Mouse (Mus musculus) midbrain, embryonic 11.5 days (tissue): Measurements from ENCODE around the gene Cwc25. TPM values are rescaled to one million over a fixed set of nuclear protein-coding genes. Genes with fewer than 3 reads are reported as not detected.
"Not testable (repeated sequence)": the region's sequence is repeated elsewhere in the genome, so short reads cannot be mapped to it uniquely, and the experiment has no call there.

Experiments used
- ATAC-seq: fragments of 200-750 bp; cut with Nextera tagmentation; 2 replicates; pipeline ENCODE4 v1.8.0; 2017; ENCODE audit warnings: moderate TSS enrichment, moderate library complexity; ENCODE audit not compliant: low FRiP score
- DNase-seq: peaks from one replicate; pipeline ENCODE4 v3.0.0; 2015; ENCODE audit warnings: low spot score; ENCODE audit errors: missing footprints
- H3K27ac ChIP-seq: fragments of 300-500 bp; sonication (generic); 2 replicates; pipeline ENCODE4 v1.5.1; 2014; ENCODE audit warnings: low read depth, low read length
- H3K27me3 ChIP-seq: fragments of 300-500 bp; sonication (generic); 2 replicates; pipeline ENCODE4 v1.6.1; 2014; ENCODE audit warnings: mild to moderate bottlenecking, low read length, moderate library complexity, mixed read lengths; ENCODE audit not compliant: control insufficient read depth, insufficient read depth
- H3K36me3 ChIP-seq: fragments of 300-500 bp; sonication (generic); 2 replicates; pipeline ENCODE4 v1.6.1; 2014; ENCODE audit warnings: mild to moderate bottlenecking, low read length, moderate library complexity, mixed read lengths; ENCODE audit not compliant: control insufficient read depth, insufficient read depth
- H3K4me1 ChIP-seq: fragments of 300-500 bp; sonication (generic); 2 replicates; pipeline ENCODE4 v1.6.1; 2014; ENCODE audit warnings: low read length; ENCODE audit not compliant: control insufficient read depth, insufficient read depth
- H3K4me2 ChIP-seq: fragments of 300-500 bp; sonication (generic); 2 replicates; pipeline ENCODE4 v1.6.1; 2014; ENCODE audit warnings: mild to moderate bottlenecking, moderate library complexity
- H3K4me3 ChIP-seq: fragments of 300-500 bp; sonication (generic); 2 replicates; pipeline ENCODE4 v1.5.1; 2014; ENCODE audit warnings: low read depth, low read length
- H3K9ac ChIP-seq: fragments of 300-500 bp; sonication (generic); 2 replicates; pipeline ENCODE4 v1.6.1; 2014; ENCODE audit warnings: low read length
- H3K9me3 ChIP-seq: fragments of 300-500 bp; sonication (generic); 2 replicates; pipeline ENCODE4 v1.6.1; 2016; ENCODE audit warnings: low read length; ENCODE audit not compliant: control insufficient read depth
- WGBS: fragments of 180-500 bp; shearing (Covaris S2); extraction: QIAGEN DNeasy Blood & Tissue Kit; methylation state at CpG from one replicate; pipeline ENCODE4 v1.1.7; 2014; 5-methylcytosine and 5-hydroxymethylcytosine counted together
- polyA plus RNA-seq: library from polyadenylated mRNA; unstranded; fragments of >200 nt; fragmentation: Nextera tagmentation; extraction: Ambion mirVana; gene quantifications from 2 replicates; pipeline ENCODE4 v1.2.1, GENCODE M21; 2014

Gene Cwc25
- polyA plus RNA-seq, 1 experiment from 2014 or later: 12.6 TPM

- 92% methylated on average over 14 of the region's 14 CpGs for WGBS
- Histone ChIP-seq H3K27me3 (no peaks in the 10 kb centered on the region), H3K27ac (no peak overlapping the region), H3K36me3 (peaks cover 18% of the 10 kb centered on the region), H3K4me1 (no peaks in the 10 kb centered on the region), H3K9me3 (no peaks in the 10 kb centered on the region), H3K4me3 (no peak overlapping the region), H3K9ac (no peak overlapping the region), H3K4me2 (no peak overlapping the region)
- ATAC-seq (no peak), DNase-seq (no peak)
These were observed 51.3 kb downstream of the Cwc25 start for GRCm38 (mm10) chr11:97714784-97715760.

GRCm38 (mm10) chr11:97714356-97714755 is 52.0 kb downstream of the Cwc25 start:
- Histone ChIP-seq H3K9me3 (no peaks in the 10 kb centered on the region), H3K4me1 (no peaks in the 10 kb centered on the region), H3K27me3 (no peaks in the 10 kb centered on the region), H3K4me2 (no peak overlapping the region), H3K36me3 (peaks cover 11% of the 10 kb centered on the region; the same call in 1 of the 2 replicates), H3K27ac (no peak overlapping the region), H3K9ac (no peak overlapping the region), H3K4me3 (no peak overlapping the region)
- no peak for ATAC-seq
- no peak for DNase-seq
- 92% methylated on average over 3 of the region's 3 CpGs for WGBS

GRCm38 (mm10) chr11:97713896-97714295 is 52.5 kb downstream of the Cwc25 start:
- Histone ChIP-seq H3K36me3 (peaks cover 11% of the 10 kb centered on the region; the same call in 1 of the 2 replicates), H3K9ac (no peak overlapping the region), H3K4me3 (no peak overlapping the region), H3K27me3 (no peaks in the 10 kb centered on the region), H3K9me3 (no peaks in the 10 kb centered on the region), H3K4me1 (no peaks in the 10 kb centered on the region), H3K27ac (no peak overlapping the region), H3K4me2 (no peak overlapping the region)
- ATAC-seq (no peak), DNase-seq (no peak)
- WGBS: 93% methylated on average over 8 of the region's 8 CpGs

- DNase-seq: no peak
- H3K4me2 ChIP-seq: no peak overlapping the region
- H3K36me3 ChIP-seq: peaks cover 10% of the 10 kb centered on the region
- WGBS: 94% methylated on average over 15 of the region's 15 CpGs
- ATAC-seq: no peak
- no peaks in the 10 kb centered on the region for H3K9me3 ChIP-seq
- H3K27me3 ChIP-seq: no peaks in the 10 kb centered on the region
- no peak overlapping the region for H3K4me3 ChIP-seq
- no peak overlapping the region for H3K9ac ChIP-seq
- no peak overlapping the region for H3K27ac ChIP-seq
- H3K4me1 ChIP-seq: no peaks in the 10 kb centered on the region
These were observed 54.1 kb downstream of the Cwc25 start for GRCm38 (mm10) chr11:97712286-97712685.

GRCm38 (mm10) chr11:97711200-97711900 is 55.0 kb downstream of the Cwc25 start:
- Histone ChIP-seq H3K4me3 (no peak overlapping the region), H3K4me2 (no peak overlapping the region), H3K36me3 (peaks cover 14% of the 10 kb centered on the region), H3K27ac (no peak overlapping the region), H3K9ac (no peak overlapping the region), H3K27me3 (no peaks in the 10 kb centered on the region), H3K4me1 (no peaks in the 10 kb centered on the region), H3K9me3 (no peaks in the 10 kb centered on the region)
- ATAC-seq (no peak), DNase-seq (no peak)
- WGBS: 89% methylated on average over 13 of the region's 13 CpGs

- WGBS: 82% methylated on average over 2 of the region's 2 CpGs
- not testable (repeated sequence) for H3K27ac ChIP-seq, H3K4me3 ChIP-seq, H3K27me3 ChIP-seq, H3K9me3 ChIP-seq, H3K9ac ChIP-seq, ATAC-seq, H3K4me1 ChIP-seq, DNase-seq, H3K4me2 ChIP-seq
- H3K36me3 ChIP-seq: peaks cover 16% of the 10 kb centered on the region
These were observed 56.3 kb downstream of the Cwc25 start for GRCm38 (mm10) chr11:97710067-97710466.

GRCm38 (mm10) chr11:97703039-97703826 is 63.1 kb downstream of the Cwc25 start, which contains the start of gene Psmb3:
Gene Psmb3 (plus strand): TSS chr11:97703399.
- Histone ChIP-seq H3K9me3 (no peaks in the 10 kb centered on the region), H3K27me3 (no peaks in the 10 kb centered on the region), H3K27ac (peak within 1 kb of the TSS; percentile 67), H3K9ac (peak within 1 kb of the TSS; percentile 86), H3K4me3 (peak within 1 kb of the TSS; percentile 88), H3K4me2 (peak within 1 kb of the TSS; percentile 79), H3K4me1 (peaks cover 13% of the 10 kb centered on the region), H3K36me3 (peaks cover 7% of the 10 kb centered on the region)
- DNase-seq: peak; percentile 99
- ATAC-seq: peak; percentile 88
- under 1% methylated on average over 35 of the region's 35 CpGs for WGBS

GRCm38 (mm10) chr11:97702393-97702745 is 64.0 kb downstream of the Cwc25 start:
- H3K27ac ChIP-seq: peak overlapping the region; percentile 67
- WGBS: 1% methylated on average over 24 of the region's 24 CpGs
- peak overlapping the region; percentile 88 for H3K4me3 ChIP-seq
- ATAC-seq (no peak), DNase-seq (peak; percentile 100)
- peak overlapping the region; percentile 72 for H3K9ac ChIP-seq
- H3K4me1 ChIP-seq: peaks cover 19% of the 10 kb centered on the region
- H3K9me3 ChIP-seq: no peaks in the 10 kb centered on the region
- peaks cover 7% of the 10 kb centered on the region for H3K36me3 ChIP-seq
- H3K4me2 ChIP-seq: peak overlapping the region; percentile 79
- H3K27me3 ChIP-seq: no peaks in the 10 kb centered on the region
